Mouse (Mus musculus): ENCODE data around the gene AC134908.4. TPM values are rescaled to one million over a fixed set of nuclear protein-coding genes. Genes with fewer than 3 reads are reported as not detected.
A peak's percentile ranks its signal among the peaks of the same experiment; 100 is the strongest.
"Not testable (repeated sequence)": the region's sequence is repeated elsewhere in the genome, so short reads cannot be mapped to it uniquely, and the experiment has no call there.

Gene AC134908.4
- polyA plus RNA-seq, 1 experiment from 2014 or later, result 0.29 TPM

GRCm38 (mm10) chr17:25749314-25749713 lies 46.1 kb downstream of the AC134908.4 start:
- Histone ChIP-seq H3K9me3 (replicated peaks; ENCODE audit: control insufficient read depth, low read length) (no peaks in the 10 kb centered on the region), H3K36me3 (ENCODE audit: control insufficient read depth, insufficient read depth, low read length) (no peaks in the 10 kb centered on the region), H3K4me3 (ENCODE audit: low read depth, low read length) (no peak overlapping the region), H3K27ac (ENCODE audit: low read depth, low read length) (no peak overlapping the region), H3K9ac (ENCODE audit: low read depth, low read length) (no peak overlapping the region), H3K27me3 (ENCODE audit: control insufficient read depth, insufficient read depth, low read length) (no peaks in the 10 kb centered on the region), H3K4me1 (ENCODE audit: control insufficient read depth, insufficient read depth, low read length) (peaks cover 6% of the 10 kb centered on the region), H3K4me2 (no peak overlapping the region)
- WGBS (ENCODE audit: insufficient replicate concordance), result 81% methylated on average over 6 of the region's 6 CpGs
- no peak for ATAC-seq (replicated peaks; ENCODE audit: insufficient number of reproducible peaks, low FRiP score, low TSS enrichment)

DNA sequence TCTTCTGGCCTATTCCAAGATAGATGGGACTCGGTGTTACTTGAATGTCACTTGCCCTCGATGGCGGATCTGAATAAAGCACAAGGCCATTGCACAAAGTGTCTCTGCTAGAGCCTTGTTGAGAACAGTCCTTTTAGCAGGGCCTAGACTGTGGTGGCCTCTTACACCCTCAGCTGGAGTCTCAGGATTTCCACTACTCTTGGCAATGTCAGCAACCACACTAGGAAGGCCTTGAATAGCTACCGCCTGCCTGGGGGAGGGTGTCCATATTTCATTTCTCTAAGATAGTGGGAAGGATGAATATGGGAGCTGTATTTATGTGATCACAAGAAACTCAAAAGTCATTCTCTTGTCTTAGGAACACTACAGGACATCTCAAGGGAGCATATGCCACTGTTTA lies 47.2 kb downstream of the AC134908.4 start:
- H3K9me3 ChIP-seq (replicated peaks; ENCODE audit: control insufficient read depth, low read length), result no peaks in the 10 kb centered on the region
- peaks cover 6% of the 10 kb centered on the region for H3K4me1 ChIP-seq (ENCODE audit: control insufficient read depth, insufficient read depth, low read length)
- H3K27me3 ChIP-seq (ENCODE audit: control insufficient read depth, insufficient read depth, low read length), result peaks cover 3% of the 10 kb centered on the region; the same call in 1 of the 2 replicates
- no peak overlapping the region for H3K27ac ChIP-seq (ENCODE audit: low read depth, low read length)
- no peak overlapping the region for H3K9ac ChIP-seq (ENCODE audit: low read depth, low read length)
- no peak for ATAC-seq (replicated peaks; ENCODE audit: insufficient number of reproducible peaks, low FRiP score, low TSS enrichment)
- 82% methylated on average over 4 of the region's 4 CpGs for WGBS (ENCODE audit: insufficient replicate concordance)
- no peak overlapping the region for H3K4me2 ChIP-seq
- H3K36me3 ChIP-seq (ENCODE audit: control insufficient read depth, insufficient read depth, low read length), result no peaks in the 10 kb centered on the region
- no peak overlapping the region for H3K4me3 ChIP-seq (ENCODE audit: low read depth, low read length)

GRCm38 (mm10) chr17:25744311-25744710 lies 51.1 kb downstream of the AC134908.4 start:
- 76% methylated on average over 10 of the region's 10 CpGs for WGBS (ENCODE audit: insufficient replicate concordance)
- Histone ChIP-seq H3K9ac (ENCODE audit: low read depth, low read length) (no peak overlapping the region), H3K36me3 (ENCODE audit: control insufficient read depth, insufficient read depth, low read length) (no peaks in the 10 kb centered on the region), H3K9me3 (replicated peaks; ENCODE audit: control insufficient read depth, low read length) (no peaks in the 10 kb centered on the region), H3K4me1 (ENCODE audit: control insufficient read depth, insufficient read depth, low read length) (no peaks in the 10 kb centered on the region), H3K4me3 (ENCODE audit: low read depth, low read length) (no peak overlapping the region), H3K4me2 (no peak overlapping the region), H3K27me3 (ENCODE audit: control insufficient read depth, insufficient read depth, low read length) (peaks cover 10% of the 10 kb centered on the region), H3K27ac (ENCODE audit: low read depth, low read length) (no peak overlapping the region)
- no peak for ATAC-seq (replicated peaks; ENCODE audit: insufficient number of reproducible peaks, low FRiP score, low TSS enrichment)

GRCm38 (mm10) chr17:25743831-25744230 lies 51.6 kb downstream of the AC134908.4 start:
- Histone ChIP-seq H3K9ac (ENCODE audit: low read depth, low read length) (no peak overlapping the region), H3K4me2 (no peak overlapping the region), H3K4me3 (ENCODE audit: low read depth, low read length) (no peak overlapping the region), H3K4me1 (ENCODE audit: control insufficient read depth, insufficient read depth, low read length) (no peaks in the 10 kb centered on the region), H3K27me3 (ENCODE audit: control insufficient read depth, insufficient read depth, low read length) (peaks cover 10% of the 10 kb centered on the region), H3K36me3 (ENCODE audit: control insufficient read depth, insufficient read depth, low read length) (no peaks in the 10 kb centered on the region), H3K9me3 (replicated peaks; ENCODE audit: control insufficient read depth, low read length) (no peaks in the 10 kb centered on the region), H3K27ac (ENCODE audit: low read depth, low read length) (no peak overlapping the region)
- 88% methylated on average over 9 of the region's 9 CpGs for WGBS (ENCODE audit: insufficient replicate concordance)
- ATAC-seq (replicated peaks; ENCODE audit: insufficient number of reproducible peaks, low FRiP score, low TSS enrichment), result no peak

DNA sequence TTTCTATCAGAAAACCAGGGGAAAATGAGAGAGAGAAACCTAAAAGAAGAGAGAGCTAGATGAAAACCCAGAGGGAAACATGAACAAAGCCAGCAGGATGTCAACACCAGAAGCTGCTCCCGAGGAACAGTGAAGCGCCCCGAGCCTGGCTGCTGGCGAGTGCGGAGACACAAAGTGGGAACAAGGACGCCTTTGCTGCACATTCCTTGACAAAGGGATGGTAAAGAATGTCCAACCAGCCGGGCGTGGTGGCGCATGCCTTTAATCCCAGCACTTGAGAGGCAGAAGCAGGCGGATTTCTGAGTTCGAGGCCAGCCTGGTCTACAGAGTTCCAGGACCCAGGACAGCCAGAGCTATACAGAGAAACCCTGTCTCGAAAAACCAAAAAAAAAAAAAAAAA lies 54.0 kb downstream of the AC134908.4 start:
- not testable (repeated sequence) for H3K4me3 ChIP-seq (ENCODE audit: low read depth, low read length); ATAC-seq (replicated peaks; ENCODE audit: insufficient number of reproducible peaks, low FRiP score, low TSS enrichment); H3K4me1 ChIP-seq (ENCODE audit: control insufficient read depth, insufficient read depth, low read length); H3K4me2 ChIP-seq; H3K9ac ChIP-seq (ENCODE audit: low read depth, low read length); H3K9me3 ChIP-seq (replicated peaks; ENCODE audit: control insufficient read depth, low read length); H3K36me3 ChIP-seq (ENCODE audit: control insufficient read depth, insufficient read depth, low read length); H3K27ac ChIP-seq (ENCODE audit: low read depth, low read length)
- 62% methylated on average over 12 of the region's 12 CpGs for WGBS (ENCODE audit: insufficient replicate concordance)
- peaks cover 14% of the 10 kb centered on the region for H3K27me3 ChIP-seq (ENCODE audit: control insufficient read depth, insufficient read depth, low read length)

Small RNA genes lying within 50 kb of the gene (microRNA-seq; reads per million reads assigned to microRNA genes)
- gene Gm25083 (ENCODE audit: borderline number of aligned reads) (not detected), gene Mir3082 (ENCODE audit: borderline number of aligned reads) (0.20 reads per million), gene Mir6966 (ENCODE audit: borderline number of aligned reads) (0.95 reads per million, percentile 12 among the genes with 10 or more reads in this experiment)

Other genes with a start within 250 kb of the AC134908.4 start
- 2.0 and 2.9 TPM in 2 replicates for gene Sox8, start 225.0 kb downstream of the AC134908.4 start, polyA plus RNA-seq (2014; fragmentation: Nextera tagmentation; extraction: Ambion mirVana)
- 32.8 and 34.9 TPM in 2 replicates for gene Lmf1, start 216.6 kb downstream of the AC134908.4 start, polyA plus RNA-seq (2014; fragmentation: Nextera tagmentation; extraction: Ambion mirVana)
- 2.1 and 2.7 TPM in 2 replicates for gene Gng13, start 78.5 kb downstream of the AC134908.4 start, polyA plus RNA-seq (2014; fragmentation: Nextera tagmentation; extraction: Ambion mirVana)
- 12.6 and 12.8 TPM in 2 replicates for gene Chtf18, start 68.2 kb downstream of the AC134908.4 start, polyA plus RNA-seq (2014; fragmentation: Nextera tagmentation; extraction: Ambion mirVana)
- gene Rpusd1, start 68.0 kb downstream of the AC134908.4 start, polyA plus RNA-seq (2014; fragmentation: Nextera tagmentation; extraction: Ambion mirVana), result 11.7 and 12.9 TPM in 2 replicates
- gene Mslnl, start 59.6 kb downstream of the AC134908.4 start, polyA plus RNA-seq (2014; fragmentation: Nextera tagmentation; extraction: Ambion mirVana), result not detected in 2 replicates
- 3.1 and 3.4 TPM in 2 replicates for gene Msln, start 41.3 kb downstream of the AC134908.4 start, polyA plus RNA-seq (2014; fragmentation: Nextera tagmentation; extraction: Ambion mirVana)
- gene Narfl, start 21.9 kb downstream of the AC134908.4 start, polyA plus RNA-seq (2014; fragmentation: Nextera tagmentation; extraction: Ambion mirVana), result 27.9 and 31.8 TPM in 2 replicates
- 47.2 and 52.3 TPM in 2 replicates for gene Haghl, start 10.0 kb downstream of the AC134908.4 start, polyA plus RNA-seq (2014; fragmentation: Nextera tagmentation; extraction: Ambion mirVana)
- 0.13 TPM in 1 of 2 replicates, not detected in the other for gene Ccdc78, start 9.1 kb downstream of the AC134908.4 start, polyA plus RNA-seq (2014; fragmentation: Nextera tagmentation; extraction: Ambion mirVana)
- 71.8 and 74.0 TPM in 2 replicates for gene Fam173a, start 2.8 kb downstream of the AC134908.4 start, polyA plus RNA-seq (2014; fragmentation: Nextera tagmentation; extraction: Ambion mirVana)
- 6.2 and 8.3 TPM in 2 replicates for gene Metrn, start 1.5 kb upstream of the AC134908.4 start, polyA plus RNA-seq (2014; fragmentation: Nextera tagmentation; extraction: Ambion mirVana)
- 1.1 and 1.4 TPM in 2 replicates for gene Fbxl16, start 13.4 kb upstream of the AC134908.4 start, polyA plus RNA-seq (2014; fragmentation: Nextera tagmentation; extraction: Ambion mirVana)
- gene Wdr24, start 28.0 kb upstream of the AC134908.4 start, polyA plus RNA-seq (2014; fragmentation: Nextera tagmentation; extraction: Ambion mirVana), result 14.4 and 17.7 TPM in 2 replicates
- 30.9 and 42.6 TPM in 2 replicates for gene Jmjd8, start 33.2 kb upstream of the AC134908.4 start, polyA plus RNA-seq (2014; fragmentation: Nextera tagmentation; extraction: Ambion mirVana)
- 292 and 322 TPM in 2 replicates for gene Stub1, start 37.7 kb upstream of the AC134908.4 start, polyA plus RNA-seq (2014; fragmentation: Nextera tagmentation; extraction: Ambion mirVana)
- gene Rhbdl1, start 41.6 kb upstream of the AC134908.4 start, polyA plus RNA-seq (2014; fragmentation: Nextera tagmentation; extraction: Ambion mirVana), result 1.9 and 2.5 TPM in 2 replicates
- gene Gm20683, start 46.1 kb upstream of the AC134908.4 start, polyA plus RNA-seq (2014; fragmentation: Nextera tagmentation; extraction: Ambion mirVana), result 0.70 and 1.1 TPM in 2 replicates
- gene Rhot2, start 49.2 kb upstream of the AC134908.4 start, polyA plus RNA-seq (2014; fragmentation: Nextera tagmentation; extraction: Ambion mirVana), result 9.6 and 11.9 TPM in 2 replicates
- 12.3 and 14.0 TPM in 2 replicates for gene Wdr90, start 65.8 kb upstream of the AC134908.4 start, polyA plus RNA-seq (2014; fragmentation: Nextera tagmentation; extraction: Ambion mirVana)
- gene Mcrip2, start 73.1 kb upstream of the AC134908.4 start, polyA plus RNA-seq (2014; fragmentation: Nextera tagmentation; extraction: Ambion mirVana), result 160 and 168 TPM in 2 replicates
- 42.7 and 46.0 TPM in 2 replicates for gene Mettl26, start 79.4 kb upstream of the AC134908.4 start, polyA plus RNA-seq (2014; fragmentation: Nextera tagmentation; extraction: Ambion mirVana)
- 0.17 and 0.47 TPM in 2 replicates for gene Wfikkn1, start 85.2 kb upstream of the AC134908.4 start, polyA plus RNA-seq (2014; fragmentation: Nextera tagmentation; extraction: Ambion mirVana)
- 11.0 and 11.7 TPM in 2 replicates for gene Rab40c, start 124.1 kb upstream of the AC134908.4 start, polyA plus RNA-seq (2014; fragmentation: Nextera tagmentation; extraction: Ambion mirVana)
- 71.2 and 77.1 TPM in 2 replicates for gene Pigq, start 149.3 kb upstream of the AC134908.4 start, polyA plus RNA-seq (2014; fragmentation: Nextera tagmentation; extraction: Ambion mirVana)
- 0.34 and 0.42 TPM in 2 replicates for gene Nhlrc4, start 149.3 kb upstream of the AC134908.4 start, polyA plus RNA-seq (2014; fragmentation: Nextera tagmentation; extraction: Ambion mirVana)
- gene A930017K11Rik, start 156.9 kb upstream of the AC134908.4 start, polyA plus RNA-seq (2014; fragmentation: Nextera tagmentation; extraction: Ambion mirVana), result 0.14 and 0.25 TPM in 2 replicates
- 12.7 and 15.2 TPM in 2 replicates for gene Capn15, start 190.1 kb upstream of the AC134908.4 start, polyA plus RNA-seq (2014; fragmentation: Nextera tagmentation; extraction: Ambion mirVana)